Mouse (Mus musculus) neutrophil, adult 5-6 weeks (primary cell): Measurements from ENCODE around the gene Smad3. TPM values are rescaled to one million over a fixed set of nuclear protein-coding genes. Genes with fewer than 3 reads are reported as not detected.

Experiments used
- ATAC-seq: fragments of 151-379, 151-347 bp; 2 replicates; pipeline ENCODE4 v1.8.0; 2017; ENCODE audit warnings: mild to moderate bottlenecking, moderate TSS enrichment; ENCODE audit not compliant: insufficient number of reproducible peaks, poor library complexity, low FRiP score, severe bottlenecking; ENCODE audit errors: extremely low read depth
- total RNA-seq: library from RNA; stranded (forward); fragments of 200-1000 nt; gene quantifications from 2 replicates; pipeline ENCODE4 v1.2.3, GENCODE M21; 2017

The Smad3 gene
- total RNA-seq, 1 experiment from 2014 or later: 28.7 TPM

GRCm38 (mm10) chr9:63779950-63780887, 22.4 kb upstream of the Smad3 start:
- peak; percentile 93 for ATAC-seq

- ATAC-seq: no peak
Observed at GRCm38 (mm10) chr9:63776735-63777134, 18.9 kb upstream of the Smad3 start.

- ATAC-seq: no peak
Observed at GRCm38 (mm10) chr9:63774854-63775483, 17.2 kb upstream of the Smad3 start.

GRCm38 (mm10) chr9:63772452-63772851, 14.7 kb upstream of the Smad3 start:
- no peak for ATAC-seq

GRCm38 (mm10) chr9:63771676-63772075, 13.9 kb upstream of the Smad3 start:
- ATAC-seq: no peak

- ATAC-seq: no peak
Observed at GRCm38 (mm10) chr9:63761367-63762094, 3.7 kb upstream of the Smad3 start.

GRCm38 (mm10) chr9:63760783-63761182, 3.0 kb upstream of the Smad3 start:
- no peak for ATAC-seq

- ATAC-seq: no peak
Observed at GRCm38 (mm10) chr9:63759973-63760722, 2.4 kb upstream of the Smad3 start.

GRCm38 (mm10) chr9:63758641-63759391, 1.0 kb upstream of the Smad3 start:
- ATAC-seq: 0 out of 2 replicates have a peak, but pooled peaks have one; percentile 9

GRCm38 (mm10) chr9:63757462-63757772, 377 bp downstream of the Smad3 start:
- no peak for ATAC-seq

- no peak for ATAC-seq
Observed at GRCm38 (mm10) chr9:63756581-63757461, 973 bp downstream of the Smad3 start.

- no peak for ATAC-seq
Observed at GRCm38 (mm10) chr9:63755671-63756543, 1.9 kb downstream of the Smad3 start.

- no peak for ATAC-seq
Observed at GRCm38 (mm10) chr9:63754556-63755510, 3.0 kb downstream of the Smad3 start.

GRCm38 (mm10) chr9:63754039-63754438, 3.8 kb downstream of the Smad3 start:
- no peak for ATAC-seq

- no peak for ATAC-seq
Observed at GRCm38 (mm10) chr9:63753359-63753758, 4.4 kb downstream of the Smad3 start.
